Mouse (Mus musculus) liver, adult 2 months (tissue): ENCODE measurements around the gene Adcy10. TPM values are rescaled to one million over a fixed set of nuclear protein-coding genes. Genes with fewer than 3 reads are reported as not detected.

Experiments
- DNase-seq: peaks from one replicate; pipeline ENCODE4 v3.0.0-alpha.2; 2011; ENCODE audit warnings: low read depth, low spot score; ENCODE audit errors: extremely low read depth
- H3K27ac ChIP-seq: fragments of 200-500 bp; replicated peaks from 2 replicates; pipeline ENCODE4 v1.5.1; 2012; ENCODE audit warnings: low read depth, mild to moderate bottlenecking, control low read depth, inconsistent platforms, low read length; ENCODE audit not compliant: insufficient read depth
- H3K27me3 ChIP-seq: fragments of 200-500 bp; 2 replicates; pipeline ENCODE4 v1.6.1; 2012; ENCODE audit warnings: mild to moderate bottlenecking, moderate library complexity, low read length, inconsistent platforms; ENCODE audit not compliant: control insufficient read depth, insufficient read depth
- H3K36me3 ChIP-seq: fragments of 200-500 bp; 2 replicates; pipeline ENCODE4 v1.6.1; 2012; ENCODE audit warnings: low read length, inconsistent platforms; ENCODE audit not compliant: control insufficient read depth, insufficient read depth
- H3K4me1 ChIP-seq: fragments of 200-500 bp; 2 replicates; pipeline ENCODE4 v1.6.1; 2011; ENCODE audit warnings: low read length; ENCODE audit not compliant: control insufficient read depth, insufficient read depth
- H3K4me3 ChIP-seq: fragments of 200-500 bp; 2 replicates; pipeline ENCODE4 v1.5.1; 2011; ENCODE audit warnings: low read depth, mild to moderate bottlenecking, control low read depth, low read length, moderate library complexity; ENCODE audit not compliant: insufficient read depth
- H3K79me2 ChIP-seq: fragments of 200-500 bp; 2 replicates; pipeline ENCODE4 v1.6.1; 2012; ENCODE audit warnings: inconsistent platforms, mild to moderate bottlenecking, low read length, moderate library complexity; ENCODE audit not compliant: control insufficient read depth, insufficient read depth
- H3K9ac ChIP-seq: fragments of 200-500 bp; 2 replicates; pipeline ENCODE4 v1.6.1; 2012; ENCODE audit warnings: low read depth, mild to moderate bottlenecking, control low read depth, inconsistent platforms, low read length
- CTCF ChIP-seq: fragments of 200-500 bp; IDR thresholded peaks from 2 replicates; pipeline ENCODE4 v1.5.1; 2011; ENCODE audit warnings: low read depth, low read length, control low read depth
- POLR2A ChIP-seq: fragments of 200-500 bp; IDR thresholded peaks from 2 replicates; pipeline ENCODE4 v1.6.1; 2011; ENCODE audit warnings: low read length, control low read depth; ENCODE audit not compliant: insufficient read depth; ENCODE audit errors: extremely low read depth
- WGBS: fragments of 180-500 bp; shearing (Covaris S2); methylation state at CpG from one replicate; pipeline ENCODE4 v1.1.7; 2018; 5-methylcytosine and 5-hydroxymethylcytosine counted together
- polyA plus RNA-seq: library from polyadenylated mRNA; depleted of rRNA; stranded (reverse); fragments of >200 nt; gene quantifications from 2 replicates; pipeline ENCODE4 v1.2.3, GENCODE M21; 2012
- total RNA-seq: library from RNA; depleted of rRNA; stranded (reverse); fragments of >200 nt; gene quantifications from 2 replicates; pipeline ENCODE4 v1.2.3, GENCODE M21; 2014

The Adcy10 gene
- total and polyA plus RNA-seq, 2 experiments = 0.18 TPM; not detected in 1

GRCm38 (mm10) chr1:165585389-165586104 lies 100.6 kb downstream of the Adcy10 start:
- TF ChIP-seq POLR2A (no peak), CTCF (no peak)
- Histone ChIP-seq H3K4me3 (no peak overlapping the region), H3K27ac (no peak overlapping the region), H3K4me1 (no peaks in the 10 kb centered on the region), H3K36me3 (no peaks in the 10 kb centered on the region), H3K27me3 (no peaks in the 10 kb centered on the region), H3K9ac (no peak overlapping the region), H3K79me2 (no peaks in the 10 kb centered on the region)
- no peak for DNase-seq
- WGBS = 68% methylated on average over 14 of the region's 14 CpGs

GRCm38 (mm10) chr1:165586366-165586765 lies 101.4 kb downstream of the Adcy10 start:
- DNase-seq = no peak
- 83% methylated on average over 1 of the region's 1 CpGs for WGBS
- Histone ChIP-seq H3K27ac (no peak overlapping the region), H3K9ac (no peak overlapping the region), H3K27me3 (no peaks in the 10 kb centered on the region), H3K4me1 (no peaks in the 10 kb centered on the region), H3K36me3 (no peaks in the 10 kb centered on the region), H3K4me3 (no peak overlapping the region), H3K79me2 (no peaks in the 10 kb centered on the region)
- no peak for TF ChIP-seq POLR2A
- no peak for TF ChIP-seq CTCF

DNA sequence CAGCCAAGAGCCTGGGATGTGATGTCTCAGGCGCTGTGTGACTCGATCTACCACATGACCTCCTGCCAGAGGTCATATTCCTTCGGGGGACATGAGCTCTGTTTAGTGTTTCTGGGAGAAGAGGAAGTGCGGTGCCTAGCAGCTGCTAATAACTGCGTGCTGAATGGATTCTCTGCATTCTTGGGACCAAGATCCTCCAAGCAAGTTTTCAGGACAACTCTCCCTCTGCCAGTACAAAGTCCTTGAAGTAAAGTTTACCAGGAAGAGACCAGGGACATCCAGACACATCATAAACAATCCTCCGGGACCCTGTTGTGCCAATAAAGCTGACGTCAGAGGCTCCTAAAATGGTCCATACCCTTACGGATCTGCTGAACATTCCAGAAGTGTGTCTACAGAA lies 102.9 kb downstream of the Adcy10 start:
- Histone ChIP-seq H3K79me2 (no peaks in the 10 kb centered on the region), H3K27ac (no peak overlapping the region), H3K4me3 (no peak overlapping the region), H3K4me1 (no peaks in the 10 kb centered on the region), H3K27me3 (no peaks in the 10 kb centered on the region), H3K36me3 (no peaks in the 10 kb centered on the region), H3K9ac (no peak overlapping the region)
- no peak for TF ChIP-seq CTCF
- no peak for TF ChIP-seq POLR2A
- peak; percentile 35 for DNase-seq
- 65% methylated on average over 8 of the region's 8 CpGs for WGBS

GRCm38 (mm10) chr1:165589280-165590048 lies 104.5 kb downstream of the Adcy10 start:
- no peak overlapping the region for H3K4me3 ChIP-seq
- H3K79me2 ChIP-seq = no peaks in the 10 kb centered on the region
- no peaks in the 10 kb centered on the region for H3K36me3 ChIP-seq
- no peak for DNase-seq
- H3K4me1 ChIP-seq = no peaks in the 10 kb centered on the region; the same call in 1 of the 2 replicates
- no peaks in the 10 kb centered on the region for H3K27me3 ChIP-seq
- 59% methylated on average over 10 of the region's 10 CpGs for WGBS
- TF ChIP-seq CTCF = no peak
- no peak for TF ChIP-seq POLR2A
- no peak overlapping the region; the same call in 1 of the 2 replicates for H3K27ac ChIP-seq
- no peak overlapping the region for H3K9ac ChIP-seq

DNA sequence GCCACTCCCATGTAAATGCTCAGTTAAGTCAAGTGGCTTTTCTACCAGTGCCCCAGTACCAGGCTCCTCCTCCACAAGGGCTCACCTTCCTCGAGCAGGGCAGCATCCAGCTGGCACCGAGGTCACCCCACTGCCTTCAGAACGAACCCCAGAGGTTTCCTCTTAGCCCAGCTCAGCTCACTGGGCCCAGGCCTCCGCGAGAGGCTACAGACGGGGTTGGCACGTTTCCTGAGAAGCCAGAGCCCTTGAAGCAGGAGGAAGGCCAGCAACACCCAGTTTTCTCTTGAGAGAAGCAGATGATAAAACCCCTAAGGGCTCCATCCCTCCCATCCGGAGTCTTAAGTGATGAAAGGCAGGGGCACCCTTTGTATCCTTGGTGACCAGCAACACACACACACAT lies 105.8 kb downstream of the Adcy10 start:
- no peaks in the 10 kb centered on the region for H3K27me3 ChIP-seq
- TF ChIP-seq CTCF (no peak), POLR2A (no peak)
- H3K27ac ChIP-seq = no peak overlapping the region
- no peaks in the 10 kb centered on the region for H3K36me3 ChIP-seq
- no peaks in the 10 kb centered on the region for H3K79me2 ChIP-seq
- no peak overlapping the region for H3K9ac ChIP-seq
- no peak for DNase-seq
- 62% methylated on average over 8 of the region's 8 CpGs for WGBS
- H3K4me1 ChIP-seq = peaks cover 5% of the 10 kb centered on the region
- no peak overlapping the region for H3K4me3 ChIP-seq
